Mouse (Mus musculus): ENCODE measurements around the gene Cyp4f15. TPM values are rescaled to one million over a fixed set of nuclear protein-coding genes. Genes with fewer than 3 reads are reported as not detected.

Gene Cyp4f15
- total RNA-seq, 1 experiment from 2014 or later = not detected

- ATAC-seq (ENCODE audit: extremely low read depth, insufficient number of reproducible peaks, low FRiP score, poor library complexity, severe bottlenecking) = no peak
Observed at GRCm38 (mm10) chr17:32741057-32741456, 55.6 kb downstream of the Cyp4f15 start.

- no peak for ATAC-seq (ENCODE audit: extremely low read depth, insufficient number of reproducible peaks, low FRiP score, poor library complexity, severe bottlenecking)
Observed at GRCm38 (mm10) chr17:32750611-32751010, 65.2 kb downstream of the Cyp4f15 start.

Other genes starting within 250 kb of the Cyp4f15 start
- not detected in 2 replicates for gene Cyp4f39, start 232.9 kb upstream of the Cyp4f15 start, total RNA-seq (2017)
- 0.49 and 1.0 TPM in 2 replicates for gene Cyp4f17, start 179.6 kb upstream of the Cyp4f15 start, total RNA-seq (2017)
- gene Cyp4f16, start 149.1 kb upstream of the Cyp4f15 start, total RNA-seq (2017) = 7.4 and 10.9 TPM in 2 replicates
- gene Cyp4f37, start 64.3 kb upstream of the Cyp4f15 start, total RNA-seq (2017) = 0.12 TPM in 1 of 2 replicates, not detected in the other
- not detected in 2 replicates for gene Cyp4f40, start 26.7 kb upstream of the Cyp4f15 start, total RNA-seq (2017)
- gene Zfp871, start 102.7 kb downstream of the Cyp4f15 start, total RNA-seq (2017) = 54.6 and 57.0 TPM in 2 replicates
- not detected in 2 replicates for gene Zfp811, start 124.3 kb downstream of the Cyp4f15 start, total RNA-seq (2017)
- 4.9 and 12.2 TPM in 2 replicates for gene Zfp799, start 144.6 kb downstream of the Cyp4f15 start, total RNA-seq (2017)
- gene Zfp870, start 206.0 kb downstream of the Cyp4f15 start, total RNA-seq (2017) = 5.4 and 6.1 TPM in 2 replicates
- gene Cyp4f14, start 231.7 kb downstream of the Cyp4f15 start, total RNA-seq (2017) = not detected in 2 replicates

Data from neutrophil, adult 5-6 weeks (primary cell).